Mouse (Mus musculus) layer of hippocampus, postnatal 25 days (tissue): ENCODE data around the gene Nkiras1. TPM values are rescaled to one million over a fixed set of nuclear protein-coding genes. Genes with fewer than 3 reads are reported as not detected.

Experiments used
- DNase-seq, 2 experiments: peaks; one replicate each; pipeline ENCODE4 v3.0.0; 2022; ENCODE audit warnings: mixed read lengths in 2 of 2, low spot score in 1 of 2; ENCODE audit errors: extremely low spot score in 1 of 2
- total RNA-seq, 2 experiments: library from RNA; stranded (reverse); gene quantifications; 2 replicates each; pipeline ENCODE4 v1.2.3; 2021

Gene Nkiras1
- total RNA-seq, 2 experiments from 2014 or later = 84.0 to 84.1 TPM

DNA sequence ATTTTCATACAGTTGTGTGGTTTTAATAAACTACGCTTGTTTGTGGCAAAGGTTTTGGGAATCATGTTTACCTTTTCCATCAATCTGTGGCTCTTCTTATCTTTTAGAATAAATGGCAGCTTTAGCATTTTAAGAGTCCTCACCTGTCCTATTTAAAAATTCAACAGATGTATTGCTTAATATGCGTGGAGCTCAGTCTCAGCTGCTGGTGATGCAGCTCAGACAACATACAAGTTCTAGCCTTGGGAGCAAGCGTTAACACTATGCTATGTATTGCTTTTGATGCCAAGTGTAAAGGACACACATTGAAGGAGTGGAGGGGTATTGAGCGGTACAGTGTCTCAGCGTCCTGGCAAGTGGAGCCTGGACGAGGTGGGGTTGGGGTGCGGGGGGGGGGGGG is 730 bp downstream of the Nkiras1 start:
- DNase-seq = no peak

DNA sequence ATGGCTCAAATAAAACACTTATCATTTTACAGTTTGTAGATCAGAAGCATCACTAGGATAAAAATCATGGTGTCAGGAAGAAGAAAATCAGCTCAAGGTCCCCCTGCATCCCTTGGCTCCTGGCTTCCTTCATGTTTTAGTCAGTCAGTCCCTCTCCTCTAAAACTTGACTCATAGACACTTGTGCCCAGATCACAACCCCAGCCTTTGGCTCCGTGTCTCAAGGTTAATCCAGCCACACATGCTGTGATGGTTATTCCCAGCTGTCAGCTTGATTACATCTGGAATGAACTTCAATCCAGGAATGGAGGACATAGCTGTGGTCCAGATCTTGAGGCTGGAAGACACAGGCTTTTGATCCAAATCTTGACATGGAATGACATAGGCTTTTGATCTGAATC is 3.6 kb downstream of the Nkiras1 start:
- no peak for DNase-seq

DNA sequence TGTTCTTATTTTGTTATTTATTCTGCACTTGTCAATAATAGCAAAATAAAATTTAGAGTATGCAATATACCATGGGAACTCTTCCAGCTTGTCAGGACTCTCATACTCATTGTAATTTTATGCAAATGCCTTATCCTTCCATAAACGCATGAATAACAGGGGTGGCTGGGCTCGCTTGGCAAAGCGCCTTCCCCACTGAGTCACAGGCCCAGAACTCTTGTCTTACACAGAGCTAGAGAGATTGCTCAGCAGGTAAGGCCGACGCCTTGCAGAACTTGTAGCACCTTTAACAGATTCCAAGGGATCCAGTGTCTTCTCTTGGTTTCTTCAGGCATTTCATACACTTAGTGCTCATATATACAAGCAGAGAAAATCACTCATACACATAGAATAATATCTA is 9.4 kb downstream of the Nkiras1 start:
- no peak for DNase-seq

DNA sequence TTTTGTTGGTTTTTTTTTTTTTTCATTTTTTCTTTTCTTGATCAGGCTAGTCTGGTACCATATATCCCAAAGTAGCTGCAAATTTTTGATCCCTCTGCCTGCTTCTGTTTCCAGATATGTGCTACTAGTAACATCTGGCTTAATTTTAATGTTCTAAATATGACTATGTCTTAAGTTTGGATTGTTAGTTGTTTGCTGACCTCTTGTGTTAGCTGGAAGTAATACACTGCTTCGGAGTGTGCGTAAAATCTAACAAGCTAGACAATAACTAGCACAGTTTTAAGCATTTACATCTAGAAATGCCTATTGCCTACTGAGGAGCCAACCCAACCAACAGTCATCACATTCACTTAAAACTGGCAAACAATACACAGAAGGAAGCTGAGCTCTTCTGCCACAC is 13.6 kb downstream of the Nkiras1 start:
- DNase-seq = no peak

DNA sequence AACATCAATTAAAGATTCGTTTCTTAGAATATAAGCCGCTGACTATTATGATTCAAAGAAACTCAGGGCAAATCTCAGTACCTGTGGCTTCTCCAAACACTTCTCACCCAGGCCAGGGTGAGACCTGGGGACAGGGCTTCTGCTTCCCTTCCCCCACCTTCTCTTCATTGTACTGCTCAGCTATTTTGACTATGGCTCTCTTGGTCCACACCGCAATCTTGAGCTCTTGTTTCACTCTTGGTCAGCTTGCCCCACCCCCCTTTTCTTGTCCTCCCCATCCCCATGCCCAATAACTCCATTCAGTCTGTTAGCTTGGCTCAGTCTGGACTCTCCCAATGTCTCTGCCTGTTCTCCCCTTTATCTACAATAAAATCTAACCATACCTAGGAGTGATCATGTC is 14.5 kb downstream of the Nkiras1 start:
- DNase-seq = no peak

DNA sequence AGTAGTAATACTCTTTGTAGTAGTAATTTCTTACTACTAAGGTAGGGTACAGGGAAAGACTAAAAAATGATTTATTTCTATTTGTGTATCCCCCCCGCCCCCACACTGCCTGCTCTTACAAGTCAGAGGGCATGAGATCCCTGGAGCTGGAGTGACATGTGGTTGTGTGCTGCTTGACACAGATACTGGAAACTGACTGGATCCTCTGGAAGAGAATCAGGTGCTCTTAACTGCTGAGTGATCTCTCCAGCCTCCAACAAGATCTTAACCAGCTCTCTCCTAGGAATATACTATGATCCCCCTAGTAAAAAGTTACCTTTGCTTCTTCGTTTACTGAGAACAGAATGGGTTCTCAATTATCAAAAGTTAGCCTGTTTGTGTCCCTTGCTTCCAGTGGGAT is 15.5 kb downstream of the Nkiras1 start:
- DNase-seq = no peak

DNA sequence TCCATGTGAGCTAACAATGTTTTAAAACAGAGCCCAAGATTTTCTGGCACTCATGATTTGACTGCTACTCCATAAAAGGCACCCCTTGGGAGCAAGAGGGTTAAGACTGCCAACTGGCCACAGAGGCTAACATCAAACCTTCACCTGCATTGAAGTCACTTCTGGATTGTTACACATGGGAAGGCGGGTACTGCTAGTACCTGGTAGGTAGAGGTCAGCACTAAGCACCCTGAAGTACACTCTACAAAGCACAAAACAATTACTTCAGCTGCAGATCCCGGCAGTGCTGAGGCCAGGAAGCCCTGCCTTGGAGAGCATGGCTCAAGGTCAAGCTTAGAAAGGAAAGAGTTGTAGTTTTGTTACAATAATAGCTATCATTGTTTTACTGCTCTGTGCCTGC is 16.5 kb downstream of the Nkiras1 start:
- DNase-seq = no peak

DNA sequence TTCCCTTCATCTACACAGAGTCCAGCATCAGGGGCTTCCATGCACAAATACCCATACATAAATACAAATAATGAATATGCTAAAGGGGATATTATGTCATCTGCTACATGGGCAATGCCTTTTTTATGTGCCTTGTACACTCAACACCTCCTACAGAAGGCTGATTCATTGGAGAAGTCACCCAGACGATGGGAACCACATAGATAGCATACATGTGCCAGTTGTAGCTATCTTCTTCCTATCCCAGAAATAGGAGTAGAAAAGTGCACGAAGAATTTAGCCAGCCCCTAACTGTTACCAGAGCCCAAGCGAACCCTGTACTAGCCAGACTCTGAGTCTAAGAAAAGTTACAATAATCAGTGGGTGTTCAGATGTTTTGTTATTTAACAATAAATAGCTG is 21.2 kb downstream of the Nkiras1 start:
- no peak for DNase-seq

DNA sequence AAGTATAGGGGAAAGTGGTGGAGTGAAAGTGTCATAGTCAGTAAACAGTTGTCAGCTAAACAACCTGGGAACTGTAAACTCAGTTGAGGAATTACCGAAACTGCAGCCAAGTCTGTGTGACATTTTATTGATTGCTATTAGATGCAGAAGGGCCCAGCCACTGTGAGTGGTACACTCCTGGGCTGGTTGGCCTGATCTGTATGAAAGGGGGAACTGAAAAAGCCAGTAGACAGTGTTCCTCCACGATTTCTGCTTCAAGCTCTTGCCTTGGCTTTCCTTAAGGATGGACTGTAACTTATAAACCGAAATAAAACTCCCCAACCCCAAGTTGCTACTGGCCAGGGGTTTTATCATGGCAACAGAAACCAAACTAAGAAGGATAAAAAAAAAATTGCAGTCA is 21.6 kb downstream of the Nkiras1 start:
- DNase-seq = no peak

DNA sequence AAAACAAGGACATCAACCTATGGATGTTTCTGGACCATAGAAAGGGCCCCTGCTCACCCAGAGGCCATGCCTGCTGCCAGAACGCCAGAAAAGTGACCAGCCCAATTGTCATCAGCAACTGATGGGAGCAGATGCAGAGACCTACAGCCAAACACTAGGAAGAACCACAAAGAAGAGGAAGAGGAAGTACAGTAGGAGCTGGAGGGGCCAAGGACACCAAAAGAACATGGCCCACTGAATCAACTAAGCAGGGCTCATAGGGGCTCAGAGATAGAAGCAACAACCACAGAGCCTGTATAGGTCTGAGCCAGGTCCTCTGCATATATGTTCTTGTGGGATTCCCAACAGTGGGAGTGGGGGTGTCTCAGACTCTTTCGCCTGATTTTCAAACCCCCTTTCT is 26.5 kb downstream of the Nkiras1 start:
- no peak for DNase-seq

DNA sequence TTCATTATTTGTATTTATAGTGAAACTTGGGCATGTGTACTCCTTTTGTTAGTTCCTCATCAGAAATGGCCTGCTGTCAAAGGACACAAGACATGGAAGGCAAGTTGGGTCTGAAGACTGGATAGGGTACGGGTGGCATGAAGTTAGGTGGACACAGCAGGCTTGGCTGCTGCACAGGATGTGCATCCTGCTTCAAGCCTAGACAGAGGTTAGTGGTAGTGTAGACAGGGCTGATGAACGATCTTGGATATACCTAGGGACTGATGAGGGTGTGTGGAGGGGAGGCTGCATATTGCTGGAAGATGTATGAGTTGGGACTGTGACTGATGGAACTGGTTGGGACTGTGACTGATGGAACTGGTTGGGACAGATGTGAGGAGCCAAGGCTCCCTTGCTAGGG is 27.9 kb downstream of the Nkiras1 start:
- no peak for DNase-seq

DNA sequence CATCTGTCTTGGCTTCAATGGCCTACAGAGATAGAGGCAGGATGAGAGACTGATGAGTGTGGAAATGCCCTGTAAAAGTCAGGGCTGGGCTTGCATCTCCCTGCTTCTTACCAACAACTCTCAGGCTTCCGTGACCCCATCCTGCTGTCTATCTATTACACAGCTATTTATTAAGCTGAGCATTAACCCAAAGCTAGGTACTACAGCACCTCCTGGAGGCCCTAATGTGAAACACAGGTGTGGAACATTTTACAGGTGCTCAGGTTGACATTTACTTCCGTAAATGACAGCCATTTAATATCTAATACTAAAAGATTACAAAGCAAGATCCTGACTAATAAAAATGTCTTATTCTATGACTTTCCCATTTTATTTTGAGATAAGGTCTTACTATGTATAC is 29.7 kb downstream of the Nkiras1 start:
- no peak for DNase-seq

DNA sequence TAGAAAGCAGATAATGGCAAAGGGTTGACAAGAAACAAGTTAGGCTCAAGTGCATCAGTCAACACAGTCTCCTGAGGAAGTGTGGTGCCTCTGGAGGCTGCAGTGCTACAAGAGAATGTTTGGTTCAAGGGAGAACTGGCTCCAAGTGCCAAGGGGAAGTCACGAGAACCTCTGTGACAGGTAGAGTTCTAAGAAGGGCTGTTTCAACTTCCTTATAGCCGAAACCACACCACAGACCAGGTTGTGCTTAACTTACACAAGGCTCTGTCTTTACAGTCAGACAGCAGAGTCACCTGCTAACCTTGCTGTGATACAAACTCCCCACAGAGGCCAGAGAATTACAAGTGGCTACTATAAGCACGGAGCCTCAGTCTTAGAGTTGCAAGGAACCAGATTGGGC is 30.7 kb downstream of the Nkiras1 start:
- no peak for DNase-seq

DNA sequence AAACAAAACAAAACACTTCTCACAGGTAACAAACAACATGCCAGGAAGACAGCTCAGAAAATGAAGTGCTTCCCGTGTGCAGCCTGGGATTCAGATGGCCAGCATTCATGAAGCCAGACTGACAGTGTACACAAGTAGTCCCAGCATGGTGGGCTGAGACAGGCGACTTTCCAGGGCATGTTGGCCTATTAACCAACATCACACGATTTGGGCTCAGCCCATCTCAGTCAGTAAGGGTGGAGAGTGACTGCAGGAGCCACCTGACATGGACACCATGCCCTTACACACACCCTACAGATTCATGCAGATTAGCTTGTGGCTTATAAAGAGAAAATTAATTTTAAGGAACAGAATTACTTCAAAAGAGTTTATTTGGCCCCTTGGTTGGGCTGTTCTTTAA is 31.8 kb downstream of the Nkiras1 start:
- no peak for DNase-seq

DNA sequence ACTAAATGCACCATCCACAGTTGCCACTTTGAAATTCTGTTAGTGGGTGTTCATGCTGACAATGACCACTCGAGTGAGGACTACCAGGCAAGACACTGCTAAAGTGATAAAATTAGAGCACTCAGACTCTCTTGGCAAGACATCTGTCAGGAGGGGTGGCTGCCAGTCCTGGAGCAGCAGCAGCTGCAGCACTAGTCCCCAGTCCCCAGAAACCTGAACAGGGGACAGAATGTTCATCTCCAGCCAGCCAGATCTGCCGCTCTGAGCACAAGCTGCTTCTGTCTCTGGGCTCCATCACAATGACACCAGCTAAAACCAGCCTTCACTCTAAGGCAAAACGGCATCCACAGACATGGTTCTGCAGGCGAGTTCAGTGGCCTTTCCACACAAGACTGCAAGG is 32.3 kb downstream of the Nkiras1 start:
- peak; percentile 19 to 30 for DNase-seq

DNA sequence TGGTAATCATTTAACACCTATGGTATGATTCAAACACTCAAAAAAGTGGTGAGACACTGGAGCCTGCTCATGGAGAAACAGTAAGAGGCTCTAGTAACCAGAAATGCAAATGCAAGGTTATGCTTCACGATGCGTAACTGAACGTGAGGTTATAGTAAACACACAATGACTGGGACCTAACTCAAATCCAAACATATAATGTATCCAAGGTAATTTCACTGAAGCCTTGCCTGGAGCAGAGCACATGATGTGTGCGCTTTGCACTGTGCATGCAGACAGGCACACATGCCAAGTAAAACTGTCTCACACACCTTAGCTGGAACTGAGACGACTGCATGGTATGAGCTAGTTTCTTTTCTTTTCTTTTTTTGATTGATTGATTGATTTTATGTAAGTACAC is 33.2 kb downstream of the Nkiras1 start:
- no peak for DNase-seq

DNA sequence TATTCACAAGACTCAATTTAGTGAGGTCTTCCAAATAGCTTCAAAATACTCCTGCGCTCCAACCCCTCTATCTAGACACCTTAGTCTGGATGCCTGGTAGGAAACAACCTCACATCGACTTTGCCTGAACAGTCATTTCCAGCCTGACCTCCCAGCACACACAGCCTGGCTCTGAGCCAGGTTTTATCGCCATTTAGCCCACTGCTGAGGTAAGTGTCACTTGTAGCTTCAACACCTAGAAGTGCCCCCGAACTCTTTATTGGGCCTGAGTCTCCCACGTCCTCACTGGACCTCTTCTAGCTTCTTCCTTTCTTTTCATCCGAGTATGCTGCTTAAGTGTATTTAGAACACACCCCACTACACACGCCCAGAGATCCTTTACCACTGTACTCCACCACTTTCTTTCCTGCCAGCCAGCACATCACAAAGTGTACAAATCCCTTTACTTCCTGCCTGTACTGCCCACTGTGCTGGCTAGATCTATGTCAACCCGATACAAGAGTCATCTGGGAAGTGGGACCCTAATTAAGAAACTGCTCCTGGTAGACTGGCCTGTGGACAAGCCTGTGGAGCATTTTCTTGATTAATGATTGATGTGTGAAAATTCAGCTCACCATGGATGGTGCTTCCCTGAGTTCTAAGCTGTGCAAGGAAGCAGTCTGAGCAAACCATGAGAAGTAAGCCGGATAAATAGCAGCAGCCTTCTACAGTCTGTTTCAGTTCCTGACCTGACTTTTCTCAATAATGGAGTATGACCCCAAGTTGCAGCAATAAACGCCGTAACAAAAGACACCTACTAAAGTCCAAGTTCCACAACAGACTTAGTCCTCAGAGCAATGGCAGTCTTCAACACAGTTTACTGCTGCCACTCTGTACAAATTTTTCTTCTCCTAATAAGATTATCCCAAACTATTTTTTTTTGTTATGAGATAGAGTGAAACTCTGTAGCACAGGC is 46.8 kb downstream of the Nkiras1 start:
- no peak for DNase-seq

DNA sequence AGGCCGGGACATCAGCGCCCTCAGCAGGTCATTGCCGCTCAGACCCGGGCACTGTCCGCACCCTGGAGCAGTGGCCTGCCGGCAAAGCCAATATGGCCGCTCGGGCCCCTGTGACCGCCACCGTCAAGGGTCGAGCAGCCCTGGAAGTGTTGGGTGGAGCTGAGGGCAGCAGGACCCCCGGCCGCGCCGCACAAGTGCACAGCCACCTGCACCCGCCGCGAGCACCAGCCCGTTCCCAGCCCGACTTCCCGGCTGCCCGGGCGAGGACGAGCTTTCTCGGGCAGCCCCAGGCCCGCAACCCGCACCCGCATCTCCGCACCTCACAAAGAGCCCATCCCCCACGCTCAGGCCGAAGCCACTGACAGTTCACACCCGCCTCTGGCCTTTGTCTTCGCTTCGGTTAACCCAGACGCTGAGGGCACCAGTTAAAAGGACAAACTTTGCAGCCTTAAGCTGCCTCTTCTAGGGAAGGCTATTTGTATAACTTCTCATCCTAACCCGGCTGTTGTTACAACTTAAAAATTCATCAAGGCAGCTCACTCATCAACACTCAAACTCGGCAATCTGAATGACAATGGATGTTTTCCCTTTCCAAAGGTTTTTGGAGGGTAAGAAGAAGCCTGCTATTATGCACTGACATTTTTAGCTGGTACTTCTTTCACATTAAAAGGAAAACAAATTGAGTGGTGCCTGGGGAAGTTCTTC is 56.2 kb downstream of the Nkiras1 start:
- peak; percentile 17 to 22 for DNase-seq

DNA sequence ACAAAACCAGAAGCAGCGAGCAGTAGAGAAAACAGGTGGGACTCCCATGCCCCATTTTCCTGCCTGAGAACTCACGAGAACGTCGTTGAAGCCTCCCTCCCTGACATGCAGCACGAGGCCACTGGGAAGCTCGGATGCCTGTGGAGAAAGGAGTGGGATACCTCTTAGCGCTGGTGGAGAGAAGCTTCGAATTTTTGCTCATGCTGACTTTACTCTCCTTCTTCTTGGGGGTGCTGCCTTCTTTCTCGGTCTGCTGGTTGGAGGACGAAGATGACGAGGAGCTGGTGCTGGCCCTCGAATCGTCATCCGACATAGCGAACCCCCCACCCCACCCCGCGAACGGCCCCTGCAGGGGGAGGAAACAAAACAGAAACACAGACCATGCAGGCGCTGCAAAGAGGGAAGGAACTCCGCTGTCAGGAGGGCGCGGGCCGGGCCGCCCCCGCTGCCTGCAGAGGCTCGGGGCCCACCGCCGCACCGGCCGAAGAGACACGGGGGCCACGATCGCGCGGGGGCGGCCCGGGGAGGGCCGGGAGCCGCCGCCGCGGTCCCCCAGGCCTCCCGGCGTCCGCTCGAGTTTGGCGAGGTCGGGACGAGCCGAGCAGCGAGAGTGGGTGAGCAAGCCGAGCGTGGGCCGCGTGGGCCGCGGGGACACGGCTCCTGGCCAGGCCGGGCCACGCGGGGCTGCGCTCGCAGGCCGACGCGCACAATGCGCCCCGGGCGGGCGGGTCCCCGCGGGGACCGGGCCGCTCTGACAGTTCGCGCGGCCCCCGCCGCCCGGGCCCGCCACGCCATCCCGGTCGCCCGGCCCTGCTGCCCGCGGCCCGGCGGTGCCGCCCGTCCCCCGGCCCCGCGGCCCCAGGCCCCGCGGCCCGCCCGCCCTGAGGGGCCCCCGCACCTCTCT is 60.1 kb downstream of the Nkiras1 start:
- peak; percentile 27 to 43 for DNase-seq

DNA sequence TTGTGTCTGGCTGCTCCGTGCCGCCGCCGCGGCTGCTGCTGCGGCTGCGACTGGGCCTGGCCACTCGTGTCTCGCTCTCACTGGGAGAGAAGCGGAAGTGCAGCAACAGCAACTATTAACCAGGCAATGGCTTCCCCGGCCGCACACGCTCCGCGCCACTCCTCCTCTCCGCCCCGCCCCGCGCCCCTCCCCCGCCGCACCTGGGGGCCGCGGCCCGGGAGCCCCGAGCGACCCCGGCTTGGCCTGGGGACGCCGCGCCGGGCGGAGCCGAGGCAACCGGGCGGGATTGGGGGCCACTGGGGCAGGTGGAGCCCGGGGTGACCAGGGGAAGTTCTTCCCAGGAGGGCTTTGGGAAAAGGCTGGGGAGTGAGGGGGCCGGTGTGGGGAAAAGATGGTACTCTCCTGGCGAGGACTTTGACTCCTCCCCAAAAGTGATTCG is 60.8 kb downstream of the Nkiras1 start, which contains the start of gene Ube2e1:
Gene Ube2e1, minus strand, starts transcription at position 167 of the 439 bp plus-strand sequence.
- DNase-seq = peak; percentile 56 to 71
